Mouse (Mus musculus): ENCODE results near the gene Suds3.
A peak's percentile ranks its signal among the peaks of the same experiment; 100 is the strongest.

Suds3 gene

DNA sequence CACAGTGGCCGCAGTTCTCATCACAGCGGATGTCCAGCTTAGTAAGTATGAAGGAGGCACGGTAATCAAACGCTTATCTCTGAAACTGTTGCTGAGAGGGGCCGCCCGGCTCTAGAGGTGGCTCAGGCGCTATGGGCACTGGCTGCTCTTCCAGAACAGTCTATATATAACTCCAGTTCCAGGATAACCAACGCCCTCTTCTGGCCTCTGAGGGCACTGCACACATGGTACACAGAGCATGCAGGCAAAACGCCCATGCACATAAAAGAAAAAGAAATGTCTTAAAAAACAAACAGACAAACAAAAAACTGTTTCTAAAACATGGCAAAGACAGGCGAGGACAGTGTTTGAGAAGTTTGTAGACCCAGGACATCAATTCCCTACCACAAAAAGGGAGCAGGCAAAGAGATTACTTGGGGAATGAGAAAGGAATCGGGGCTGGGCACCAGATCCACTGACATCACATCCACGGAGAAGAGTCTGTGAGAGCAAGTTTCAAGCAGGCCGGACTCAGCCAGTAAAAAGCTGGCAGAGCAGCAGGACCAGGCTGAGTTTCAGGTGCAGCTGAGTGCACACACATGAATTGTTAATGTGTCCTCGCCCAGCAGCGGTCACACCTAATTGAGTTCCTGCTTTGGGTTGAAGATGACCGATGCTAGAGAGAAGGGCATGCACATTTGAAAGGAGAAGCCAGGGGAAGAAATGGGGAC, 4.7 kb downstream of the Suds3 start:
- no peak for DNase-seq

DNA sequence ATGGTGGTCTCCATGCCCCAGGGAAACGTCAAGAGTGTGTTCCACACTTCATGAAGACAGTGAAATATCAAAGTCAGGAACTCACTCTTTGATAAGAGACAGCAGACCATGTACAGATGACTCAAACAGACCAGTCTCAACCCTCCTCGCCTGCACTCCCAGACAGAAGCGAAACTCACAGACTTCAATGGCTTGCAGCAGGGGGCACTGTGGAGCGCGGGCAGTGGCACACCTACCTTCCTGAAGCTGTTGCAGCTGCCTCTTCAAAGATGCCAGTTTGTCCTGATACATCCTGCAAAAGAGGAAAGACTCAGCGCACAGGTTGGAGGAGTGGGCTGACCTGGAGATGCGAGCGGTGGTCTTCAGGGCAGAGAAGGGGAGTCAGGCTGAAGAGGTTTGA, 6.4 kb downstream of the Suds3 start:
- peak; percentile 49 to 55 for DNase-seq

DNA sequence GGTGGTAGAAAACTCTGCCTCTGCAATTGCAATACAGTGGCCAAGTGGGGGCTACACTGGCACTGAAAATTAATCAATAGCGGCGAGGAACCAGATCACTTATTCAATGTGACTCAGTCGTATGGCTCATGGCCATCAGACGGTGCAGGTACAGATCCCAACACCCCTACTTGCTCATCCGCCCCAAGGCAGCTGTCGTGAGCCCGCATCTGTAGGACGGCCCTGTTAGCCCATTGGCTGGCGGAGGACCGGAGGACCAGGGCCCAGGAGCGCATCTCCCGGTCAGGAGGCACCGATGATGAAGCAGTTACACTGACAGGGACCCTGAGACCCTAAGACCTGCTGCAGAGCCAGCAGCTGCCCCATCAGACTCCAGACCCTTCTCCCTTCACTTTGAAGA, 7.2 kb downstream of the Suds3 start:
- DNase-seq, result no peak

DNA sequence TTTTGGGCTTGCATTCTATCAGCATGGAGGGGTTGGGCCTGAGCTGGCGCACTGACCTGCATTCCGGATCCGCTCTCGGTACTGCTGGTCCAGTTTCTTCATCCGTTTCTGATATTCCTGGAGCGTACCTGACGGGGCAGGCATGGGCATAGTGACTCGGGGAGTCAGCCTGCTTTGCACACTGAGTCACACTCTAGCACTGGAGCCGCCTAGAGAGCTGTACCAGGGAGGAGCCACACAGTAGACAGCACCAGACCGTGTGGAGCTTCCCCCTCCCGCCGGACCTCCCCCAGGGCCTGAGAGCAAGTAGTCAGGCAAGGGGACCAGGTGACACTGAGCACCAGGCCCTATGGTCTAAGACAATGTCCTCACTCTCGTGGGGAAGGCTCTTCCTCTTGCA, 7.6 kb downstream of the Suds3 start:
- no peak for DNase-seq

DNA sequence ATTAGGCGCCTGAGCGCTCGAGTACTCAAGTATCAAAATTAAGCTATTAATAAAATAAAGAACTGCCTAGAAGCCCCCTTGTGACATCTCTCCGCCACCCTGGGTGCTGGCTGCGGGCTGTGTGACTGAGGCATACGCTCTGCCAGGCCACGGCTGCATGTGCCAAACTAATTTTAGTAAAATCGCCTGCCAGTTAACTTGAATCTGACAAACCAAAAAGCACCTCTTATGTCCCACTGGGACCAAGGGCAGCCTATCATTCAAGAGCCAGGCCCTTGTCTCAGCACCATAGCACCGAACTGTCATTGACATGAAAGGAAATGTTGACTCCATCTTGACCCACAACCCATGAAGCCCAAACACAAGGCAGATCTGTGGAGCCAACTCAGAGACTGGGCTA, 10.2 kb downstream of the Suds3 start:
- DNase-seq, result no peak

DNA sequence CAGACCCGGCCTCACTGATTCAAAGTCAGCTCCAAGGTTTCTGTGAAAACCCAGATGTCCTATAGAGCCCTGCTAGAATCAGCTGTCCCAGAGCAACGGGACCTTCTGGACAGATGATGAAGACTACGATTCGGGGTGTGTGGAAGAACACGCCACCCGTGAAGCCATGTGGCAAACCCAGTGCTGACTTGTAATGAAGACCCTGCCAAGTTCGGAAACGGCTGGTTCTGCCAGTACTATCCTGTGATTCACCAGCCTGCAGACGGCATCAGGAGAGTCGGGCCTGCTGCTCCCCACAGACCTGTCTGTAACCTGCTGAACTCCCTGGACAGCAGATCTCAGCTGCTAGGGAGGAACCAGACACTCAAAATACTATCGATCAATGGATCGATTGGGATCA, 11.6 kb downstream of the Suds3 start:
- DNase-seq, result no peak

DNA sequence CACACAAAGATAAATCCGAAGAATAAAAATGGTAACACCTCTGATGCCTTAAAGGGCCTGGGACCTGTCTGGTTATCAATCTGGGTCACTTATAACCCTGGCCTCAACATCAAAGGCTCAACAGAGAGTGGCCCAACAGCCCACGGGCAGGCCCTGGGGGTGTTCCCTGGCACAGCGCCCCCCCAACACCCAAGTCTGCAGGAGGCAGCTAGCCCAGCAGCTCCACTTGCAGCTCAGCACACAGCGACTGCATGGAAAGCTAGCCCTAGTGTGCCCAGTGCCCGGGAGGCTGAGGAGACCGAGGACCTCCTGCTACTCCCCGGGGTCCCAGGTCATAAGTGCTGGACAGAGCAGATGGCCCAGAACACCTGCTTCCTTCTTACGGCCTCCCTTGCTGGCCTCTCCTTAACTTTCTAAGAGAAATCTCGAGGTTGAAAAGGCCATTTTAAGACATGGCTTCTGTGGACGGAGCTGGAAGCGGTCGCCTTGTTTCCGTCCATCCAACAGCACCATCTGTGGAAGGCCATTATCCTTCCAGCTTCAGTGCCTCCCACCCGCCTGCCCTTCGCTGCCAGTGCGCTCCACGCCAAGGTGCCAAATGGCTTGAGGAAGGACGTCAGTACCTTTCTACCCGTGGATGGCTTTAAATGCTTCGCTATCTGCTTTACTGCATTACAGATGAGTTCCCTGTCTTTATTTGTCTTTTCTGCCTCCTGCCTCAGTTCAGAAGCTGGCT, 12.6 kb downstream of the Suds3 start:
- no peak for DNase-seq

DNA sequence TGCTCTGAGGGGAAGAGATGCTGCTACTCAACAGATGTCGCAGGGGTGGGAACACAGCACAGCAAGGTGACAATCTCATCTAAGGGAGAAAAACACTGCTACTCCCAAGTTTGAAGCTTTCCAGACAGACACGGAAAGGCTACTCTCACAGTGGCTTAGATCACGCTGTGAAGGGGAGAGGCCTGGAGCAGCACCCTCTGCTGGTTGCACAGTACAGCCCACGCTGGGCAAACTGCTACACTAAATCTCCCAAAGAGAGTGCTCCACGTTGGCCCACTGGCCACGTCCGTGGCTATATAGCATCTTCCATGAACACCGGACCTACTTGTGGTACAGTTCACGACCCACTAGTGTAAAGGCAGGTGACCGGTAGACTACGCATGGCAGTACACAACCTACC, 16.2 kb downstream of the Suds3 start:
- no peak for DNase-seq

DNA sequence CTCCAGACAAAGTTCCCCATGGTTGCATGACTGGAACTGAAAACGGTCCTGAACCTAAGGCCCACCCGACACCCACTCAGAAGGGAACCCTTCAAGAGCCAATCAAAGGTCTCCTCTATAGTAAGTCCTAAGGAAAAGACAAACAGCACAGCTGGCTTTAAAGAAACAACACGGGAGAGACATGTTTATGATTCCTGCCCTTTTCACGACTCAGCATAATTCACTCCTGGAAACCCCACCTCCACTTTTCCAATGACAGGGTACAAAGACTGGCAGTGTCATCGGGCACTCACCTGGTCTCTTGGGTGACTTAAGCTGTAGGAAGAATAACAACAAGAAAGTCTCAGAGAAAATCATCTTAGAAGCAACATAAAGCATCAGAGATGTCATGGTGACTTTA, 16.9 kb downstream of the Suds3 start:
- DNase-seq, result no peak

DNA sequence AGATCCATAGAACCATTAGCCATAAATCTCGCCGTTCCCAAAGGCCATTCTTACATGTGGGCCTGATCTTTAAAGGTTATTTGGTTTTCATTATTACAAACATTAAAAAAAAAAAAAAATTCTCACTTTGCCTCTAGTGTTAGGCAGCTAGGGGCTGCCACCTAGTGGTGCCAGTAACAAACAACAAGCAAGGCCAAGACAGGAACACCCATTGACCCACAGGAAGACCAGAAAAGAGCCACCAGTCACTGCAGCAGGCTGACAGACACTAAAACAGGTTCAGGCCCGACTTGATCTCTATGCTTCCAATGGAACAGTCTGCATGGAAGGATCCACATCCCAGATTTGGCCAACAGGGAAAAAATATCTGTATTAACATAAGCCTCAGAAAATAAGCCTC, 19.2 kb downstream of the Suds3 start:
- DNase-seq, result peak; percentile 56 to 57

DNA sequence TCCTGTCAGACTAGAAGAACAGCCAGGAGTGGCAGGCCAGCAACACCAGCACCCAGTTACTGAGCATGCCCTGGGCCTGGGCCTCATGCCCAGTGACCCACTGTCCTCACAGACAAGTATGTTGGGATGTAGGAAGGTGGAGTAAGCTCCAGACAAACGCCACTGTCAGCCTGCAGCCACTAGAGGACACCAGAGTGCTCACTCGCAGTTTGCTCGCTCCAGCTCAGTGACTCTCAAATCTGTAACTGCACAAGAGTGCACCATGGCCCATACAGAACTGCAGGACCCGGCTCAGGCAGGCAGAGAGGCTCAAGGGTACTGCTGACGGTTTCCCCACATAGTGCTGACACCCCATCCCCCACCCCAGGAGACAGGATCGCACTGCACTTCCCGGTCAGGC, 21.5 kb downstream of the Suds3 start:
- DNase-seq, result no peak

DNA sequence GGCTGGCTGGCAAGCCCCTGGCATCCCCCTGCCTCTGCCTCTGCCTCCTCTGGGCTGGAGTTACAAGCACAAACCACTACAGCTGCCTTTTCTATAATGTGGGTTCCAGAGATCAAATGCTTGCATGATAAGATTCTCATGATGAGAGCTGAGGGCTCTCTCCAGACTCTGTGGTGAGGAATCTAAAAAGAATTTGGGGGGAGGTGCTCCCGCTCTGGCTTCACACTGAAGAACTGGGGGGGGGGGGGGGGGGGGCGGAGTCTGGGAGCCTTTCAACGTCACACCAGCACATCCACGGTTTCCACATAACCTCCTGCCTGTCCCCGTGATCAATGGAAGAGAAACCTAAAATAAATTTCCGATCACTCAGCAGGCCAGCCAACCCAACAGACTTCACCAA, 26.1 kb downstream of the Suds3 start:
- no peak for DNase-seq

DNA sequence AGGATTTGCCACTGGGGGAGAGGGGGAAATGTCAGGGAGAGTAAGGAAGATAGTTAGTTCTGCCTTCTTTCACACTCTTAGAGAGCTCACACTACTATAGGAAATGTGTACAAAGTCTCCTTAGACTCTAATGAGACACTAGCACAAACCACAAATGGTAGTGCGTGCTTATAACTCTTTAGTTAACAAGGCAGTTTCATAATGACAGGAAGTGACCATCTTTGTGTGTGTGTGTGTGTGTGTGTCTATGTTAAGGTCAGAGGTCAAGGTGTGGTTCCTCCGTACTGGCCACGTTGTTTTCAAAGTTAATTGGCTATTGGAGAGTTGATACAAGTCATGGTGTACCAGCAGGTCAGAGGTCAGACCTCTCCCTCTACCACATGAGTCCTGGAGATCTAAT, 26.8 kb downstream of the Suds3 start:
- no peak for DNase-seq

DNA sequence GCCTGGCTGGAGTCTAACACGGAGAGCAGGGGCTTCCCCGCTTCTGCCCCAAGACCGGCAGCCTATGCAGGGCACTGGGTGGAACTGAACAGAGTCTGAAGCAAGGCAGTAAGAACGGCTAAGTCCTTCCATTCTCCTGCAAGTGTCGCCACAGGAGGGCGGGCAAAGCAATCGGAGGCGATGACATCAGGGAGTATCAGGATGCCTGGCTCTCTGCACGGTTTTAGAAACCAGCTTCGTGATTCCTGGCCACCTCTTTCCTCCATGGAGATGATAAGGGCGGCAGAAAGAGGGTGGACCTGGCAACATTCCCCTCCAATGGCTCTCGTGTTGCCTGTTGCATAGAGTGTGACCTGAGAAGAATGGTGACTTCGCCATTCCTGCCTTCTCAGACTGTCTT, 28.2 kb downstream of the Suds3 start:
- no peak for DNase-seq

DNA sequence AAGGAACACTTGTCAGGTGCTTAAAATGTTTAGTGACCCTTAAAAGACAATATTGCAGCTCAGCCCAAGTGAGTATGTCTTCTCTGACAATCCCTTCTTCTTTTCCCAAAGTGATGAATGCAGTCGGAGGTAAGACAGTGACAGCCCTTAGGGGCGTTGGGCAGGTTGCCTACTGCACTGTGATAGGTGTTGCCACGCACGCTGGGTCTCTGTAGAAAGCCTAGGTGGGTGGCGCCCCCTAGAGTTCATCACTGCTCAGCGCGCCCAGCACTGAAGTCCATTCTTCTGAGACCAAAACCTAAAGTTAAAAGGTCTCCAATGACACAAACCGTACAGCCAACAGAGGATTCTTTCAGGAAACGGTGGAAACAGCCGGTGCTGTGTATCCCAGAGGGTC, 46.4 kb downstream of the Suds3 start:
- DNase-seq, result peak; percentile 19 to 22

DNA sequence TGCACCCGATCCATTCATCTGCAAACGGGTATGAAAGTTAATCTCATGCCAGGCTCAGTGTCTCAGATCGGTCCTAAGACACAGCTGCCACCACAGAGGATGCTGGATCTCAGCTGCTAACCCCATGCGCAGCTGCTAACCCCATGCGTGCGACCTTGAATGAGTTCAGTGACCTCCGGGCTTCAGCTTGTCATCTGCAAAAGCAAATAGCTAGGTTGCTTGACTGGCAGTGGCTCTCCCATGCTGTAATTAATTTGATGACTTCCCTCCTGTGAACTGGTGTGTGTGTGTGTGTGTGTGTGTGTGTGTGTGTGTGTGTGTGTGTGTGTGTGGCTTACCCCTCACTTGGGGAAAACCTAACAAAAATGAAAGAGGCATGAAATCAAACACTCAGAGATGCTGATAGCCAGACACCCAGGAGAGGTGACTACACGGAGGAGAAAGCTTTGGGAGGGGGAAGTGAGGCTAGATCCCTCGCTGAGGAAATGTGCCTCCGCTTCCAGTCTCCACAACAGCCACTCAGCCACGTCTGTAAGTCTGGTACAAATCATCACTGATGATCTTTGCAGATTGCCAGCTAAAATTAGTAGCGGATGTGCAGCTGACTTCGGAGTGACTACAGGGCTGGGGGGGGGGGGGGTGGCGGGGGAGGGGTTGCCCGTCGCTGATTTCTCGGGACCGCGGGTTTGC, 47.0 kb downstream of the Suds3 start:
- no peak for DNase-seq

DNA sequence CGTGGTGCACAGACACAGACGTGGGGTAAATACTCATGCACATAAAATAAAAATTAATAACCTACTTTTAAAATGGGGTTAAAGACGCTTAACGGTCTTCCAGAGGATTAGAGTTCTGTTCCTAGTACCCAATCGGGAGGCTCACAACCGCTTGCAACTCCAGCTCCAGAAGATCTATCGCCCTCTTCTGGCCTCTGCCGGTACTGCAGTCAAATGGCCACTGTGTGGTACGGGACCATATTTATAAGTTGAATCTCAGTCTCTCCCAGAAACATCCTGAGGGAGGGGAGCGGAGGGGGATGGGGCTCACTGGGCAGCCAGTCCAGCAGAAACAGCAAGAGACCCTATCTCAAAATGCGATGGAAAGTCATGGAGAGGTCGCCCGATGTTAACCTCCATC, 47.7 kb downstream of the Suds3 start:
- peak; percentile 52 to 59 for DNase-seq

DNA sequence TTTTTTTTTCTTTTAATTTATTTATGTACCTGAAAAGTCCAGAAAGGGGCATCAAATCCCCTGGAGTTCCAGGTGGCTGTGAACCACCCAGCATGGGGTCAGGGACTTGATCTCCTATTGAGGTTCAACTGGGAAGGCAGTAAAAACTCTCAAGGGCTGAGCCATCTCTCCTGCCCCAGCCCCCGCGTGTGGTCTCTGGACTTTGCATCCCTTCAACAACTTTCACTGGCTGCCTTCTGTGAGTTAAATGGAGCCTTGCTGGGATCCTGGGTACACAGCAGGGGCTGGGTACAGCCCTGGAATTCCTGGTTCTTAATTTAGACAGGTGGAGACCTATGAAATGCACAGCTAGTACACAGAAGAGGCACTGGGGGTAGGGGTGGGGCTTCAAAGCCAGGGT, 54.7 kb downstream of the Suds3 start:
- DNase-seq, result no peak

DNA sequence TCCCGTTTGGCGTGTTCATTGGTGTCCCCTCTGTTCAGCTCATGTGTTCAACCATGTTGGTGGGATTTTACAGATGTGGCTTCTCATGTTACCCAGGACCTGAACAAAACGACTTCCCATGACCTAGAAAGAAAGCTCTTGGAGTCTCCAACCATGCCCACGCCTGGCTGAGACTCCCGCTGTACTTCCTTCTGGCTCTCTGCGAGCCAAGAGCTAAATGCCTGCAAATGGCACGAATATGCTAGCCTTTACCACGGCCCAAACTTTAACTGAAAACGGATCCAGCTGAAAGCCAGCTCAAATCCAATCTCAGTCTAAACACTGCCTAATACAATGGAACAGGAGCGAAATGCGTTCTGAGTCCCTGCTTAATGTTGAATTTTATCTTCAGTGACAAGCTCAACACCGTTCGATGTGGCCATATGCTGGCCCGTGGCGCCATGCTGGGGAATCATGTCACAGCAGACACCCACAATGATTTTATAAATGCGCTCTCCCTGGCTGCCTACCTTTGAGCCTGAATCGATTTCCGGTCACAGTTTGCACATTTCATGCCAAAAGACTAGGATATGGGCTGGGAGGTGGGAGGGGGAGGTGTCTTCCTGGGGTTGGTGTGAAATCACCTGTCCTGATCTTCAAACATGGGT, 55.3 kb downstream of the Suds3 start:
- DNase-seq, result no peak

DNA sequence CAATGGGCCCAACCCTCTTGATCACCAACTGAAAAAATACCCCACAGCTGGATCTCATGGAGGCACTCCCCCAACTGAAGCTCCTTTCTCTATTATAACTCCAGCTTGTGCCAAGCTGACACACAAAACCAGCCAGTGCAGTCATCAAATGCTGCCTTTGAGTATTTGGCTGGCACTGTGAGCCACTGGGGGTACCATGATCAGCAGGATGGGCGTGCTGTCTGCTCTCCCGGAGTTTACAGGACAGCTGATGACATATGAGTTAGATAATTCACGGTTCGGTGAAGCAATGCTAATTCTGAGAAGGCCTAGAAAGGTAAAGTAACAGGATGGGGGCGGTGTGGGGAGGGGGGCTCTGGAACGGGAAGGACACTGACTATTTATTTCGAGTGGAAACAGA, 66.0 kb downstream of the Suds3 start:
- no peak for DNase-seq

DNA sequence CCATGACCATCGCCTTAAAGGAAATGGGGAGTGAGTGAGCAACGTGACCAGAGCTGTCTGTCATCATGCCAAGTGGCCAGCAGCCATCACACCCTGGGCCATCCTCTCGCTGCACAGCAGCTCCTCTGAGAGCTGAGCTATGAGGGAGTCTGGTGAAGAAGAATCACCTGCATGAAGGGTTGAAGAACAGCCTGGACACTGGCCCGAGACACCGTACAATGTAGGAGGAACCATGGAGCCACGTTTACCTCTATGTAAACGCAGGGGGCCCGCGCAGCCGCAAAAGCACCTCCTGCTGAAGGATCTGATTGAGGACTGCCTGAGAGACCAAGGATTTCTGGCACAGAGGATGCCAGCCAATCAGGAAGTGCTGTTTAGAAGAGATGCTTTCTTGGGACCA, 70.8 kb downstream of the Suds3 start:
- DNase-seq, result no peak

DNA sequence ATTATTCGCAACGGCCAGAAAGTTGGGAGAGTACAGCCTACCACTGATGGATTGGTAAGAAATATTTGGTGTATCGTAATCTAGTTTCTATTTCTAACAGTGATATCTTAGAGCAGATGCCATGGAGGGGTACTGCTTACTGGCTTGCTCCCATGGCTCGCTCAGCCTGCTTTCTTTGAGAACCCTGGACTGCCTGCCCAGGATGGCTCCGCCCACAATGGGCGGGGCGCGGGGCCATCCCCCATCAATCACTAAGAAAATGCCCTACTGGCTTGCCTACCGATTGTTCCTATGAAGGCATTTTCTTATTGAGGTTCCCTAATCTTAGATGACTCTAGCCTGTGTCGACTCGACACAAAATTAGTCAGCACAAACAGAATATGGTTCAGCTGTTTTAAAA, 73.3 kb downstream of the Suds3 start:
- DNase-seq, result no peak
